Mouse (Mus musculus) layer of hippocampus, adult 6 months (tissue): ENCODE measurements around the gene Fam3c. TPM values are rescaled to one million over a fixed set of nuclear protein-coding genes. Genes with fewer than 3 reads are reported as not detected.

Experiments used
- long read RNA-seq, 2 experiments: library from polyadenylated mRNA; unstranded; transcript quantifications; one replicate each; pipeline ENCODE4 v2.0.0; 2019 to 2020
- polyA plus RNA-seq: library from polyadenylated mRNA; unstranded; fragments of <200 nt; fragmentation: Nextera tagmentation; gene quantifications from 2 replicates; pipeline ENCODE4 v1.2.3, GENCODE M21; 2021

Fam3c gene
- polyA plus RNA-seq: 40.8 and 46.3 TPM in 2 replicates
- long read RNA-seq, experiment 1, transcript Fam3c-205 (10 exons, 2,826 nt): major isoform, 79 of 110 reads
- long read RNA-seq, experiment 1, partial matches to known transcripts: 8 of 110 reads
- long read RNA-seq, experiment 1, other reads (novel, unspliced or antisense): 23 of 110 reads
- long read RNA-seq, experiment 2, transcript Fam3c-205 (10 exons, 2,826 nt): major isoform, 227 of 240 reads
- long read RNA-seq, experiment 2, partial matches to known transcripts: 2 of 240 reads
- long read RNA-seq, experiment 2, other reads (novel, unspliced or antisense): 10 of 240 reads

DNA sequence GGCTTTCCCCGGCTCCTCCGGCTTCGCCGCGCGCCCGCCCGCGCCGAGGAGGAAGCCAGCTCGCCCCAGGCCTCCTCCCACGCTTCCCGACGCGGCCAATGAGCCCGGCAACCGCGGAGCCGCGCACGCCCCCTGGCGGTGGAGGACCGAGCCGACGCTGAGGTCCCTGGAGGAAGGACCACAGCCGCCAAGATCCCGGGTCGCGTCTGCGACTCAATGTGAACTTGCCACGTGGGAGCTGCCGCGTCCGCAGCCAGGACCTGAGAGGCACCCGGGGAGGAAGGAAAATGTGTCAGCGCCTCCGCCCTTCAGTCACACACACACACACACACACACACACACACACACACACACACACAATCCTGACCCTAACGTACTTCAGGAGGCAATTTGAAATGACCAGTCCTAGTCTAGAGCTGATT is at the start of gene Fam3c:
Fam3c (minus strand) TSS at position 158 of the 422 bp plus-strand sequence.

DNA sequence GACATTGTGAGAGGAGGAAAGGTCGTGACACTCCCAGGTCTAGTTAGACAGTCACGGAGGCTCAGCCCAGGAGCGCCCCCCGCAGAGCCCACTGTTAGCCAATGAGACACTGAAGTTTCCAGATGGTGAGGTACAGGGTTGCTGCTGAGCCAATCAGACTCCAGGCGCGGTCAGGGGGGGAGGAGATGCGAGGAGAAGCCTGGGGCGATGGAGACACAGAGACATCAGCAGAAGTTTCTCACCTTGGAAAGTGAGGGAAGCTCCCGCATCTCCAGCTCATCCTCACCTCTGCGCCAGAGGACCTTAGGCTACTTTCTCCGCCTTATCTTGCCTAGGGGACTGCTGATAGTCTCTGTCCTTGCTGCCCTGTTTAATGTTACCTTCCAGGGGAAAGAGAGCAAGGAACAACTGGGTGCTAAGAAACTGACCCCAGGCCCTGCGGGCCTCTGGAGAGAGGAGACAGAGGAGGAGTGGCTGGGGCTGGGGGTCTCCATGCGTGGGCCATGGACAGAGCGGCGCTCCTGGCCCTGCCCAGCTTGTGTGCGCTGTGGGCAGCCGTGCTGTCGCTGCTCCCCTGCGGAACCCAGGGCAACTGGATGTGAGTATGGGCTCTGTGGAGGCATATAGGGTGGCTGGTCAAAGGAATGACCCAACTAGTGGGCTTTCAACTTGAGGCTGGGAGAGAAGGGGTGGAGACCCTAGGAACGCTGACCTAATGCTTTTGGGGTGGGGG is 67.9 kb downstream of the Fam3c start, which contains the start of gene Wnt16:
Wnt16 (plus strand) TSS at position 224 of the 733 bp plus-strand sequence.

Other genes starting within 250 kb of the Fam3c start
- gene Wnt16, start 68.0 kb downstream of the Fam3c start, polyA plus RNA-seq: 0.59 and 0.73 TPM in 2 replicates